Mouse (Mus musculus): Measurements from ENCODE around the gene Syt16. TPM values are rescaled to one million over a fixed set of nuclear protein-coding genes. Genes with fewer than 3 reads are reported as not detected.

Syt16 gene
- polyA plus RNA-seq, 1 experiment from 2014 or later = 1.0 TPM

DNA sequence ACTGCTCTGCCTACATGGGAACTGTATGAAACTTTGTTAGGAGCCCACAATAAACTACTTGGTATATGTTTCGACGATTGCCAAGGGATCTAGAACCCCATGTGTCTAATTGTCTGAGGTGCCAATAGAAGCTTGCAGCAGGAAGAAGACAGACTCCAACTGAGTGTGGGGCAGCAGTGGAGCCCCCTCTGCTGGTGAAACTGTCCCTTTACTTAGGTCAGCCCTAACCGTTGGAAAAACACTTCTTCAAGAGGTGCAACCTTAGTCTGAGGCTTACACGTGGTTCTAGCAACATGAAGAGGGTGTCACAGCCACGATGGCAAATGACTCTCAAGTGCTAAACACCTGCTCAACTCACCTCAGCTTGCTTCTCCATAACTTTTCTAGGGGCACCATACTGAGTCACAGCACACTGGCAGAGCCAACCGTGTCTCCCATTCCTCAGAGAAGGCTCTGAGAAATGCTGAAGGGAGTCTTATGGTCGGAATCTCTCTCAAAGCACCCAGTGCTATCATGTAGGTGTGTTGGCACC is 17.3 kb downstream of the Syt16 start:
- no peak overlapping the region for H3K9ac ChIP-seq
- WGBS = 56% methylated on average over 7 of the region's 7 CpGs
- H3K27me3 ChIP-seq = no peaks in the 10 kb centered on the region
- peaks cover 4% of the 10 kb centered on the region; the same call in 1 of the 2 replicates for H3K4me1 ChIP-seq
- H3K4me3 ChIP-seq = no peak overlapping the region
- no peak overlapping the region for H3K4me2 ChIP-seq
- no peaks in the 10 kb centered on the region for H3K36me3 ChIP-seq
- H3K9me3 ChIP-seq = no peaks in the 10 kb centered on the region
- no peak overlapping the region for H3K27ac ChIP-seq
- no peak for ATAC-seq (ENCODE audit: borderline replicate concordance, extremely low read depth, low FRiP score, low TSS enrichment)

DNA sequence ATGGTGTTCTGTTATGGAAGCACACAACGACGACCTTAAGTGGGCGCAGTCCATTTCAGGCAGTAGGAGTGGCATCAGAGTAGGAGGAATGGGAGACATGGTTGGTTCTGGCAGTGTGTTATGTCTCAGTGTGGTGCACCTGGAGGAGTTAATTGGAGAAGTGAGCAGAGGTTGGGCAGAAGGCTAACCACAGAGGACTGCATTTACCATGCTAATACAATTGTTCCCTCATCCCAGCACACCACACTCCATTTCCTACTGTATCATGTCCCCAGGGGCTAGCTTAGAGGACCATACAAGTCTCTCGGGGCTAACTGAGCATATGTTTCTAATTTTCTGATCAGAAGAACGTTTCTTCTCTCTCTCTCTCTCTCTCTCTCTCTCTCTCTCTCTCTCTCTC is 18.0 kb downstream of the Syt16 start:
- Histone ChIP-seq H3K27me3 (no peaks in the 10 kb centered on the region), H3K9me3 (no peaks in the 10 kb centered on the region), H3K4me2 (no peak overlapping the region), H3K27ac (no peak overlapping the region), H3K4me3 (no peak overlapping the region), H3K36me3 (no peaks in the 10 kb centered on the region), H3K4me1 (peaks cover 4% of the 10 kb centered on the region; the same call in 1 of the 2 replicates), H3K9ac (no peak overlapping the region)
- ATAC-seq (ENCODE audit: borderline replicate concordance, extremely low read depth, low FRiP score, low TSS enrichment) = no peak
- 69% methylated on average over 5 of the region's 5 CpGs for WGBS

DNA sequence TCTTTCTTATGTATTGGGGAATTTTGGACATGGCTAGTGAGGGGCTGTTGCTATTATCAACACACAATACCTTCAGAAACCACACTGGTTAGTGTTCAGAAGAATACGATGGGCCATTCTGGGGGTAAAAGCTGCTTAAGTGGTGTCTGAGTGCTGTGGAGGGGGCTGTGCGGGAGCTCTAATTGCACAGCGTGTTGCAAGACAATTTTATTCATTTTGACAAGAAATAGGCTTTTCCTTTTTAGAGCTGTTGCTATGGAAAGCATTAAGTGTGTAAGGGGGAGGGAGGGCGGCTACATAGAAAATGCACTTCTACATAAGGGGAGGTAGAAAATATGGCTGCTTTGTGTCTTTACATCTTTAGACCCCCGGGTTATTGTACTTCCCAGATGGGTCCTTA is 25.8 kb downstream of the Syt16 start:
- WGBS = 67% methylated on average over 5 of the region's 5 CpGs
- ATAC-seq (ENCODE audit: borderline replicate concordance, extremely low read depth, low FRiP score, low TSS enrichment) = no peak
- H3K9ac ChIP-seq = no peak overlapping the region
- no peak overlapping the region for H3K4me3 ChIP-seq
- no peaks in the 10 kb centered on the region for H3K9me3 ChIP-seq
- H3K4me1 ChIP-seq = no peaks in the 10 kb centered on the region
- no peak overlapping the region for H3K27ac ChIP-seq
- H3K27me3 ChIP-seq = no peaks in the 10 kb centered on the region
- H3K36me3 ChIP-seq = no peaks in the 10 kb centered on the region
- H3K4me2 ChIP-seq = no peak overlapping the region

GRCm38 (mm10) chr12:74024912-74025311 is 27.5 kb downstream of the Syt16 start:
- Histone ChIP-seq H3K27me3 (no peaks in the 10 kb centered on the region), H3K4me3 (no peak overlapping the region), H3K36me3 (no peaks in the 10 kb centered on the region), H3K27ac (no peak overlapping the region), H3K4me1 (no peaks in the 10 kb centered on the region), H3K9ac (no peak overlapping the region), H3K4me2 (no peak overlapping the region), H3K9me3 (no peaks in the 10 kb centered on the region)
- ATAC-seq (ENCODE audit: borderline replicate concordance, extremely low read depth, low FRiP score, low TSS enrichment) = no peak
- 66% methylated on average over 2 of the region's 2 CpGs for WGBS

- WGBS = 86% methylated on average over 5 of the region's 5 CpGs
- Histone ChIP-seq H3K36me3 (no peaks in the 10 kb centered on the region), H3K4me2 (no peak overlapping the region), H3K27ac (no peak overlapping the region), H3K9me3 (no peaks in the 10 kb centered on the region), H3K9ac (no peak overlapping the region), H3K4me3 (no peak overlapping the region), H3K27me3 (no peaks in the 10 kb centered on the region), H3K4me1 (no peaks in the 10 kb centered on the region)
- no peak for ATAC-seq (ENCODE audit: borderline replicate concordance, extremely low read depth, low FRiP score, low TSS enrichment)
These were observed 45.8 kb downstream of the Syt16 start for GRCm38 (mm10) chr12:74043225-74043624.

- 55% methylated on average over 6 of the region's 6 CpGs for WGBS
- Histone ChIP-seq H3K36me3 (no peaks in the 10 kb centered on the region), H3K4me1 (no peaks in the 10 kb centered on the region), H3K9ac (no peak overlapping the region), H3K27me3 (no peaks in the 10 kb centered on the region), H3K4me3 (no peak overlapping the region), H3K4me2 (no peak overlapping the region), H3K9me3 (no peaks in the 10 kb centered on the region), H3K27ac (no peak overlapping the region)
- ATAC-seq (ENCODE audit: borderline replicate concordance, extremely low read depth, low FRiP score, low TSS enrichment) = no peak
These were observed 46.3 kb downstream of the Syt16 start for GRCm38 (mm10) chr12:74043755-74044154.

DNA sequence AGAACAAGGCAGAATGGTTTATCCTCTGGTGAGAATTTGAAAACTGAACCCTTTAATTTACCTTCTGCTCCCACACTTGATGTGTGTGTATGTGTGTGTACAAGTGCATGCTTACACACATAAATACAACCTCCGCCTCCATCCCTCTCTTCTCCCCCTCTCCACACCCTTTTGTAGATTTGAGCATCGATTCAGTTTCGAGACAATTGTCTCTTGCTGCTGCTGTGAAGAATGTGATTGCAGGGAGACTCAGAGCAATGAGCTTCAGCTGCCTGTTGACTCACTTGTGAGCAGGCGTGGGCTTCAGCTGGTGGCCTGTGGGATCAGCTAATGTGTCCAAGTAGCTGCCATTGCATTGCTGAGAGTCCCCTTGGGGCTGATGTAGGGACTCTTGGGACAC is 46.8 kb downstream of the Syt16 start:
- 81% methylated on average over 4 of the region's 4 CpGs for WGBS
- Histone ChIP-seq H3K4me3 (no peak overlapping the region), H3K27ac (no peak overlapping the region), H3K9ac (no peak overlapping the region), H3K4me1 (no peaks in the 10 kb centered on the region), H3K27me3 (no peaks in the 10 kb centered on the region), H3K36me3 (no peaks in the 10 kb centered on the region), H3K4me2 (no peak overlapping the region), H3K9me3 (no peaks in the 10 kb centered on the region)
- no peak for ATAC-seq (ENCODE audit: borderline replicate concordance, extremely low read depth, low FRiP score, low TSS enrichment)

DNA sequence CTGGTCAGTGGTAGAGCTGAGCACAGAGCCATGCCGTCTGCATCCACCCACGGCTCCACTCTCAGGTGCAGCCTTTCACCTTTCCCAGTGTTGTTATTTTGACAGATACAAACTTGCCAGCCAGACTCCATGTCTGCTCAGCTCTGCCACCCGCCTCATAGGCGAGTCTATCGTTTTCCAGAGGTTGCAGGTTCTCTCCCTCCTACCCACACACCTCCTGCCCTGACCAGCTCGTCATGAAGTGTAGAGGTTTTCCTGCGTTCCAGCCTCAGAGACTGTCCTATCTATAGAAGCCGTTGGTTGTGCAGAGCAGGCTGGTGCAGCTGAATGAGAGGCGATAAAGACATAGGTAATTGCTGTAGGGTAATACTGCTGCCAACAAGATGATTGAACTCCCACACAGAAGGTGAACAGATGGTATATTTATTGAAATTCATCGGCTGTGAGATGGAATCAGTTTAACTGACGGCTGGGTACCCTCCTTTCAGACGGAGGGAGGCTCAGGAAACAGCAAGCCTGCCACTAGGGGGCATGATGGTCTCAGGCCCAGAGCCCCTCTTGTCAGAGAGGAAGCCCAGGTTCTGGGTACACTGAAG is 58.0 kb downstream of the Syt16 start:
- Histone ChIP-seq H3K9ac (no peak overlapping the region), H3K27ac (no peak overlapping the region), H3K36me3 (no peaks in the 10 kb centered on the region), H3K9me3 (no peaks in the 10 kb centered on the region), H3K4me3 (no peak overlapping the region), H3K4me2 (no peak overlapping the region), H3K4me1 (no peaks in the 10 kb centered on the region), H3K27me3 (no peaks in the 10 kb centered on the region)
- 44% methylated on average over 12 of the region's 12 CpGs for WGBS
- ATAC-seq (ENCODE audit: borderline replicate concordance, extremely low read depth, low FRiP score, low TSS enrichment) = no peak

- no peaks in the 10 kb centered on the region for H3K27me3 ChIP-seq
- H3K27ac ChIP-seq = no peak overlapping the region
- H3K36me3 ChIP-seq = no peaks in the 10 kb centered on the region
- 36% methylated on average over 2 of the region's 2 CpGs for WGBS
- H3K4me3 ChIP-seq = no peak overlapping the region
- no peak overlapping the region for H3K4me2 ChIP-seq
- H3K9ac ChIP-seq = no peak overlapping the region
- H3K4me1 ChIP-seq = no peaks in the 10 kb centered on the region
- no peak for ATAC-seq (ENCODE audit: borderline replicate concordance, extremely low read depth, low FRiP score, low TSS enrichment)
- no peaks in the 10 kb centered on the region for H3K9me3 ChIP-seq
These were observed 58.7 kb downstream of the Syt16 start for GRCm38 (mm10) chr12:74056162-74056561.

DNA sequence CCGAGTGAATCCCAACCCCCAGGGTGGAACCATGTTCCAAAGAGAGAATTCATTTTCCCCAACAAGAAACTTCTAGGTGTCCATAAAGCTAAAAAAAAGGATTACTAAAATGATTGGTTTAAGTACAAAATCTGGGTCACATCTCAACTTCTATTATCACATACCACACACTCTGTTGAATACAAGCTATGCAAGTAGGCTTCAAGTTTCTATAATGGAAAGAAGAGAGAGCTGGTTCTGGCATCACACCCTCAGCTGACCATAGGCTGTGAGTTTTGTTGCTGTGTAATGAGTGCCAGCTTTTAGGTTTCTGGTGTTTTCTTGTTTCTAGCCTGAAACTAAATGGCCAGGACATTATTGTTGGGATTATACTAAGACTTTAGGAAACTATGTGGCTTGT is 65.1 kb downstream of the Syt16 start:
- H3K4me2 ChIP-seq = no peak overlapping the region
- H3K9me3 ChIP-seq = no peaks in the 10 kb centered on the region
- no peaks in the 10 kb centered on the region for H3K4me1 ChIP-seq
- H3K27me3 ChIP-seq = no peaks in the 10 kb centered on the region
- WGBS = 91% methylated on average over 1 of the region's 1 CpGs
- H3K4me3 ChIP-seq = no peak overlapping the region
- H3K9ac ChIP-seq = no peak overlapping the region
- H3K36me3 ChIP-seq = no peaks in the 10 kb centered on the region
- no peak for ATAC-seq (ENCODE audit: borderline replicate concordance, extremely low read depth, low FRiP score, low TSS enrichment)
- no peak overlapping the region for H3K27ac ChIP-seq

DNA sequence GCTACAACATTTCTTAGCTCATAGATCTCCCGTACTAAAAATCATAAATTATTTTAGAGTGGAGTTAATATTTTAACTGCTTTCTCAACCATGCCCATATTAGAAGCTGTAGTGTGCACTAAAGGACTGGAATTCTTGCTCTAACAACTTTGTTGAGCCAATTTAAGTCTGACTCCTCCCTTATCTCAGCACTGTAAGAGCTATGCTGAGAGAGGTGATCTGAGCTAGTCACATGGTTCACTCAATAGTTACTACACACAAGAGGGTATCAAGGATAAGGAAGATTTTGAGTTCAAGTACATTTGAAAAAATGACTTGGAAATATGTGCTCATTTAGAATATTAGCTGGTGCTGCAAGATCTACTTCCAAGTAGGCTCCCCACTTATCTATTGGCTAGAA is 71.5 kb downstream of the Syt16 start:
- no peaks in the 10 kb centered on the region for H3K27me3 ChIP-seq
- H3K27ac ChIP-seq = no peak overlapping the region
- H3K9me3 ChIP-seq = no peaks in the 10 kb centered on the region
- no peak overlapping the region for H3K4me3 ChIP-seq
- no peak overlapping the region for H3K9ac ChIP-seq
- no peaks in the 10 kb centered on the region for H3K36me3 ChIP-seq
- no peak overlapping the region for H3K4me2 ChIP-seq
- 63% methylated on average over 1 of the region's 1 CpGs for WGBS
- no peak for ATAC-seq (ENCODE audit: borderline replicate concordance, extremely low read depth, low FRiP score, low TSS enrichment)
- no peaks in the 10 kb centered on the region for H3K4me1 ChIP-seq

GRCm38 (mm10) chr12:74075590-74075989 is 78.1 kb downstream of the Syt16 start:
- Histone ChIP-seq H3K27me3 (no peaks in the 10 kb centered on the region), H3K4me3 (no peak overlapping the region), H3K4me1 (no peaks in the 10 kb centered on the region), H3K36me3 (no peaks in the 10 kb centered on the region), H3K9me3 (no peaks in the 10 kb centered on the region), H3K9ac (no peak overlapping the region), H3K4me2 (no peak overlapping the region), H3K27ac (no peak overlapping the region)
- WGBS = 53% methylated on average over 3 of the region's 3 CpGs
- no peak for ATAC-seq (ENCODE audit: borderline replicate concordance, extremely low read depth, low FRiP score, low TSS enrichment)

DNA sequence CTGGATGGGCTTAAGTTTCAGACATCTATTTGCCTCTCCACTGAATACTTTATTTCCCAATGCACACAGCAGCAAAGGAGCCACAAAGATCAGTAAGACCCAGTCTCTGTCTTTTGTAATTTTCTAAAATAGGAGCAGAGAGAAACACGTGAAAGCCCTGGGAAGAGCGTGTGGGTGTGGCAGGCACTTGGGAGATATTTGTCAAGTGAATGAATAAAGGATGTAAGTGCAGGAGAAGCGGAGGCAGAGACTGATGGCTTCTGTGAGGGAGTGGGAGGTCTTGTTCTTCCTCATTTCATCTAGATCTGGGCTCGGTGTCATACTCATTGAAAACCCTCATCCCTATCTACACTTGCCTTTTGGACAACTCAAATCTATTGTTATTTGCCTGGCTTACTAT is 78.6 kb downstream of the Syt16 start:
- Histone ChIP-seq H3K27ac (no peak overlapping the region), H3K4me3 (no peak overlapping the region), H3K27me3 (no peaks in the 10 kb centered on the region), H3K4me1 (no peaks in the 10 kb centered on the region), H3K4me2 (no peak overlapping the region), H3K9me3 (no peaks in the 10 kb centered on the region), H3K9ac (no peak overlapping the region), H3K36me3 (no peaks in the 10 kb centered on the region)
- 37% methylated on average over 4 of the region's 4 CpGs for WGBS
- ATAC-seq (ENCODE audit: borderline replicate concordance, extremely low read depth, low FRiP score, low TSS enrichment) = no peak

Data from lung, embryonic 15.5 days (tissue).